Mouse (Mus musculus): ENCODE measurements at regions not wholly inside any gene's neighbourhood (a gene's known extent, or its start where the extent isn't known, plus 50 kb on each side); places are given as distances from the start of the nearest gene placed in this dataset.
"Not testable (repeated sequence)": the region's sequence is repeated elsewhere in the genome, so short reads cannot be mapped to it uniquely, and the experiment has no call there.

GRCm38 (mm10) chr3:41504867-41505266 is 50.7 kb upstream of the Jade1 start:
- no peak for DNase-seq (ENCODE audit: low read depth, low spot score)

GRCm38 (mm10) chr3:41502161-41502560 is 53.4 kb upstream of the Jade1 start:
- no peak for DNase-seq (ENCODE audit: low read depth, low spot score)

- not testable (repeated sequence) for DNase-seq (ENCODE audit: low read depth, low spot score)
These were observed 53.9 kb upstream of the Jade1 start for GRCm38 (mm10) chr3:41501639-41502038.

- no peak for DNase-seq (ENCODE audit: low read depth, low spot score)
These were observed 54.4 kb upstream of the Jade1 start for GRCm38 (mm10) chr3:41501124-41501523.

GRCm38 (mm10) chr3:41499680-41500079 is 55.9 kb upstream of the Jade1 start:
- DNase-seq (ENCODE audit: low read depth, low spot score), result no peak

GRCm38 (mm10) chr3:41498791-41499190 is 56.7 kb upstream of the Jade1 start:
- DNase-seq (ENCODE audit: low read depth, low spot score), result peak; percentile 70

- no peak for DNase-seq (ENCODE audit: low read depth, low spot score)
These were observed 57.8 kb upstream of the Jade1 start for GRCm38 (mm10) chr3:41497771-41498170.

GRCm38 (mm10) chr3:41496931-41497710 is 58.4 kb upstream of the Jade1 start:
- no peak for DNase-seq (ENCODE audit: low read depth, low spot score)

GRCm38 (mm10) chr3:41495893-41496292 is 59.6 kb upstream of the Jade1 start:
- DNase-seq (ENCODE audit: low read depth, low spot score), result no peak

- DNase-seq (ENCODE audit: low read depth, low spot score), result no peak
These were observed 60.4 kb upstream of the Jade1 start for GRCm38 (mm10) chr3:41495097-41495496.

GRCm38 (mm10) chr3:41493472-41493871 is 62.1 kb upstream of the Jade1 start:
- no peak for DNase-seq (ENCODE audit: low read depth, low spot score)

GRCm38 (mm10) chr3:41492727-41493392 is 62.7 kb upstream of the Jade1 start:
- DNase-seq (ENCODE audit: low read depth, low spot score), result no peak

GRCm38 (mm10) chr3:41492031-41492726 is 63.4 kb upstream of the Jade1 start:
- DNase-seq (ENCODE audit: low read depth, low spot score), result peak; percentile 33

GRCm38 (mm10) chr3:41491185-41491584 is 64.3 kb upstream of the Jade1 start:
- no peak for DNase-seq (ENCODE audit: low read depth, low spot score)

- DNase-seq (ENCODE audit: low read depth, low spot score), result no peak
These were observed 65.5 kb upstream of the Jade1 start for GRCm38 (mm10) chr3:41489998-41490397.

GRCm38 (mm10) chr3:41489571-41489970 is 66.0 kb upstream of the Jade1 start:
- peak; percentile 56 for DNase-seq (ENCODE audit: low read depth, low spot score)

- DNase-seq (ENCODE audit: low read depth, low spot score), result no peak
These were observed 67.2 kb upstream of the Jade1 start for GRCm38 (mm10) chr3:41488229-41488774.

GRCm38 (mm10) chr3:41484920-41485319 is 70.6 kb upstream of the Jade1 start:
- DNase-seq (ENCODE audit: low read depth, low spot score), result no peak

- DNase-seq (ENCODE audit: low read depth, low spot score), result no peak
These were observed 71.9 kb upstream of the Jade1 start for GRCm38 (mm10) chr3:41483582-41483981.

GRCm38 (mm10) chr3:41482881-41483494 is 72.5 kb upstream of the Jade1 start:
- no peak for DNase-seq (ENCODE audit: low read depth, low spot score)

- no peak for DNase-seq (ENCODE audit: low read depth, low spot score)
These were observed 75.3 kb upstream of the Jade1 start for GRCm38 (mm10) chr3:41480186-41480585.

- DNase-seq (ENCODE audit: low read depth, low spot score), result no peak
These were observed 76.6 kb upstream of the Jade1 start for GRCm38 (mm10) chr3:41478971-41479370.

Measured in 3T3-L1 (cell line).